Mouse (Mus musculus): ENCODE results near the gene Dffa. TPM values are rescaled to one million over a fixed set of nuclear protein-coding genes. Genes with fewer than 3 reads are reported as not detected.
"Not testable (repeated sequence)": the region's sequence is repeated elsewhere in the genome, so short reads cannot be mapped to it uniquely, and the experiment has no call there.

Dffa gene
- total RNA-seq, 2 experiments from 2014 or later: 33.5 to 38.7 TPM

DNA sequence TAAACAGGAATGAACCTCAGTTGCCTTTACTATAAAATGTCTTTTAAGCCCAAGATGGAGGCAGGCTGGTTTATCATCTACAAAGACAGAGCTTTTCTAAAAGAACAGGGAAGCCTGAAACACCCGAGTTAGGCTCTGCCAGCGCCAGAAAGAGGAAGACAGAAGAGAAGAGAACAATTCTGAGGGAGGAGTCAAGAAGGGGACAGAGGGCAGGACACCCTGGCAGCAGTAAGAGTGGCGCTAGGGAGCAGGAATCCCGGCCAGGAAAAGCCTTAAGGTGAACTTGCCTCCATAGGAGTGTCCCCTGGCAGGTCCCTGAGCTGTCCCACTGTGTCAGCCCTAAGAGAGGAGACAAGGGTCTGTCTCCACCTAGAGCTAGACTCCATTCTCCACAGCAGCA lies 39.6 kb downstream of the Dffa start:
- no peak for DNase-seq
- intact Hi-C loops (cut with DNase I): loop anchor here (5.0 to 10.0 kb wide), 3 partner anchors 164 to 471 kb away; partner anchors contain the start of genes Kif1b, Lzic and Nmnat1

DNA sequence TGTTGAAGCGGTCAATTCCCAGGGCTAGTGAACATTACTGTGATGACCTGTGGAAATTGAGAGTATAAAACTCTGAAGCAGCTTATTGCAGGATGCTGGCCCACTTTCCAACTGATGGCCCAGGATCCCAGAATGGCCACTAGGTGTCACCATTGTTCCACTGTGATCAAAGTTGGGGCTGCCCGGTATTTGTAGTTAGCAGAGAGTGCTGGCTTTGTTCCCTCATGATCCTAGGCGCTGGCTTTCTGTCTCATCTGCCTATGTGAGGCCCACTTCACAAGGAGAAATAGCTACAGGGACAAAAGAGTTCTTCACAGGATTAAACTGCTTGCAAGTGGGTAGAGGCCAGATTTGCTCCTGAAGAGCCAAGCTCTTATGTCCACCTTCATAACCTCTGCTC lies 40.5 kb downstream of the Dffa start:
- intact Hi-C loops (cut with DNase I): loop anchor here (2.0 to 10.0 kb wide), 5 partner anchors 40 to 470 kb away; partner anchors contain the start of genes Kif1b, Lzic and Nmnat1
- peak; percentile 88 to 92 for DNase-seq

DNA sequence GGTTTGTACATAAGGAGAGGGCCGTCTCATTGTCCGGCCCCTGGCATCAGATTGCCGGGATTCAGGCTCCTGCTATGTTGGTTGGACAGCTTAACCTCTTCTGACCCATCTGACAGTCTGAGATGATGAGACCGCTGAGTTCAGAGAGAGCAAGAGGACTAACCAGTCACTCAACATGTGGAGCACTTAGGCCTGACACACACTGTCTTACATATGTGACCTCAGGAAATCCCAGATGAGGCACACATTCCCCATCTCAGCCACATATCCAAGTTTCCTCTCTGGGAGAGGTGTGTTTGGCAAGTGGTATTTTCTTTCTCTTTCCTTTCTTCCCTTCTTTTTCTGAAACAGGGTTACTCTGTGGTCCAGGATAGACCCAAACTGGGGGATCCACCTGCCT lies 41.2 kb downstream of the Dffa start:
- DNase-seq: no peak
- intact Hi-C loops (cut with DNase I): loop anchor here (2.0 to 10.0 kb wide), 4 partner anchors 40 to 470 kb away; partner anchors contain the start of genes Lzic and Nmnat1

DNA sequence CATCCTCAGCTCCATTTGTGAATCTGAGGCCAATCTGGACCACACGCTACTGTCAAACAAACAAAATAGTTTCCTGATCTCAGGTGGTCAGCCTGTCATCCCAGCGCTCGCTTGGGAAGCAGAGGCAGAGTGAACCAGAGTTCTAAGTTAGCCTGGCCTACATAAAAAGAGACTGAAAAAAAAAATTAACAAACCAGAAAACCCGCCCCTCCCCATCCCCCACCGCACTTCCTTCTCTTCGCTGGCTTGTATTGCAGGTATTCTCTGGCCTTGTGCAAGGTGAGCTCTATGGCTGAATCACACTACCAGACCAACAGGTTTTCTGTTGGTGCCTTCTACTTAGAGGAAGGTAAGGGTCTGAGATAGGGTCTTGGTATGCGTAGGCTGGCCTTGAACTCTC lies 43.6 kb downstream of the Dffa start:
- DNase-seq: no peak
- intact Hi-C loops (cut with DNase I): loop anchor here (10.0 kb wide), 2 partner anchors 337 to 467 kb away; partner anchors contain the start of genes Lzic and Nmnat1

DNA sequence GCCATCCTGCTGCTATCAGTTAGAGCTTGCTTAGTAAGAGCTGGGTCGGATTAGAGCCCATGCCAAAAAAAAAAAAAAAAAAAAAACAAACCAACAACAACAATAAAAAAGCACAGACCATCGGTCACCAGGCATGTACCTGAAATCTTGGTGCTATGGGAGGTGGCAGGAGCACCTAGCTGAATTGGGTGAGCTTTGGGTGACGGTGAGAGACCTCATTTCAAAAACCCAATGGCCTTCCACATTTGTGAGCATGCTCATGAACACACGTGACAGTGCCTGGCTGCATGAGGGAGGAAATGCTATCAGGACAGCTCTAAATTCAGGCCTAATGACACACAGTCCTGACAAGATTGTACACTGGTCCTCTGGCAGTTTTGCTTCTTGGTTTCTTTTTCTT lies 44.1 kb downstream of the Dffa start:
- intact Hi-C loops (cut with DNase I): loop anchor here (10.0 kb wide), 2 partner anchors 337 to 467 kb away; partner anchors contain the start of genes Lzic and Nmnat1
- DNase-seq: no peak

DNA sequence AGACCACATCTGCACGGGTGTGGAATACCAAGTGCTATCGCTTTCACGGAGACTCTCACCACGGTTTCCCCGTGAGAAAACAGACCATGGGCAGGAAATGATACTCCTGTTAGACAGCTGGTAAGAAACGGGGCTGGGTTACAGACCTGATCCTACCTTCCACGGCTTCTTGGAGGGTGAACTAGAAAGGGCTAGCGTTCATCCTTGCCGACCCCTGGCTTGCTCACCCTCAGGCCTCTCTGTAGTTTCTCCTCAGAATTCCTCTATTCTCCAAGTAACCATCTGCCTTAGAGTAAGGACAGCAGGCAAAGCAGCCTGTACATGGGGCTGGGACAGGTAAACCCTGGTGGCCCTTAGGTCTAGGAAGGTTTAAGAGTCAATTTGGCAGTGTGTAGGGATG lies 45.2 kb downstream of the Dffa start:
- DNase-seq: no peak
- intact Hi-C loops (cut with DNase I): loop anchor here (10.0 kb wide), 2 partner anchors 336 to 466 kb away; partner anchors contain the start of genes Lzic and Nmnat1

DNA sequence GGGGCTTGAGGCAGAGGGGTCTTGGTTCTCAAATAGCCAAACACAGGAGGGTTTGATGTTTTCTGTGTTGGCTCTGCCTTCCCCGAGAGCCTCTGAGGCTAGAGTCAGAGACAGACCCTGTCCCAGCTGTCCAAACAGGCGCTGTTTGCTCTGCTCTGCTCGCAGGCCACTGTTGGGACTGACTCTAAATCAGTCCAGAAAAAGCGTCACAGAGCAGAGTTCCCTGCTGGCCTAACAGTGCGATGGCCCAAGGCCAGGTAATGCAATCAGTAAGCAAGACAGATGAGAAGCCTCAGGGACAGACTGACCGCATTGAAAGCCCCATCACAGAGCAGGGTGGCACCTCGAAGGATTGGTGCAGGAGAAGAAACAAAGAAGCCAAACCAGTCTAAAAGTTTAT lies 45.7 kb downstream of the Dffa start:
- DNase-seq: peak; percentile 49 to 62
- intact Hi-C loops (cut with DNase I): loop anchor here (10.0 kb wide), 2 partner anchors 335 to 465 kb away; partner anchors contain the start of genes Lzic and Nmnat1

DNA sequence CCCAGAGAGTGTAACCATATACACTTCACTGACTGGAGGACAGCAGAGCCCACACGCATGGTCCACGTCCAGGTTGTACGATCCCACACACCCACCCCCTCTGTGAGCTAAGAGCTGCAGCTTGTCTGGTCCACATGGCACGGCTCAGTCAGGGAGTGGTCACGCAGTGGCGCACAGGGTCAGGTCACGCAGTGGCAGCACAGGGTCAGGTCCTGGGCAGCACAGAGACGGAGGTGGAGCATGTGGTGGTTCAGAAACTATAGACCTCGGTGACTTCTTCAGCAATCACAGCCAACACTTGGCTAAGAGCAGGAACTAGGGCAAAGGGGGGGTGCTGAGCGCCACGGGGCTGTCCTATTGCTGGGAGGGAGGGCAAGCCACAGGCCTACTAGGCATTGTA lies 46.3 kb downstream of the Dffa start:
- intact Hi-C loops (cut with DNase I): no loop called here
- no peak for DNase-seq

DNA sequence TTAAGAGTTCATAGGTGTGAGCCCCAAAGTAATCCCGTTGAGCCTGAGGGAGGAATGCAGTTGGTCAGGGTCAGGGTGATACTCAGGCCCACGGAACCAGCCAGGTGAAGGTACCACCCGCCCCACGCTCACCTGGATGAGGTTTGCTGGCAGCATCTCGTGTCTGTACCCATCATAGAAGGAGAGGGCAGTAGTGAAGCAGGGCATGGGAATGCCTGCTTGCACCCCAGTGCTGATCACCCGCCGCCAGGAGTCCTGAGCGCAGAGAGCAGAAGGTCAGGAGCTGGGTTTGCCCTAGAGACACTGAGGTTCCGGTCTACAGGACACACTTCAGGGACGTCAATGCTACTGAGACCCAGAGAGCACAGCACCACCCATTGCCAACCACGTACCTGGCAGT lies 46.8 kb downstream of the Dffa start:
- intact Hi-C loops (cut with DNase I): no loop called here
- no peak for DNase-seq

DNA sequence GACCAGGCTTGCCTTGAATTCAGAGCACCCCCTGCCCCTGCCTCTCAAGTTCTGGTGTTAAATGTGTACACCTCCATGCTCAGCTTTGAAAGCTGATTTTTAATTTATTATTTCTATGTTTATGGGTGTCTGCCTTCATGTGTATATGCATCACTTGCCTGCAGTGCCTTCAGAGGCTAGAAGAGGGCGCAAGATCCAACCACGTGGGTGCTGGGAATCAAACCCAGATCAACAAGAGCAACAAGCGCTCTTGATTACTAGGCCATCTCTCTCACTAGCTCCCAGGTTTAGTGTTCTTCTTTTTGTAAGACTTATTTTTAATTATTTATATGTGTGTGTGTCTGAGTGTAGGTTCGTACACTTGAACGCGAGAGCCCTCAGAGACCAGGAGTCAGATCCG lies 50.9 kb downstream of the Dffa start:
- intact Hi-C loops (cut with DNase I): no loop called here
- DNase-seq: no peak

DNA sequence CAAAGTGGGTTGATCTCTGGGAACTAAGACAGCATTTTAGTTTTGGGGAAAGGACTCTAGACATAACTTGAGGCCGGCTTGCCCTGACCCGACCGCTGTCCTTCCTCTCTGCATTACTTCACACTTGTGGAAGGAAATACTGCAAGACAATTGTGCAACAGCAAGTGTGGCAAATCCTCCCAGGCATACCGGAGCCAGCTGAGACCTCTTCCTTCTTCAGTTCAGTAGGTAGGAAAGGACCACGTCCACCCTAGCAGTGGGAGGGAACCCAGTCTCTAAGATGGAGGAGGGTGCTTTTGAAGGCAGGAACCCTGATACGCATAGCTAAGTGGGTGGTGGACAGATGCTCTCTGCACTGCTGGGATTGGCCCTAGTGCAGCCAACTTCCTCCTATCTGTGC lies 51.8 kb downstream of the Dffa start:
- intact Hi-C loops (cut with DNase I): no loop called here
- no peak for DNase-seq

DNA sequence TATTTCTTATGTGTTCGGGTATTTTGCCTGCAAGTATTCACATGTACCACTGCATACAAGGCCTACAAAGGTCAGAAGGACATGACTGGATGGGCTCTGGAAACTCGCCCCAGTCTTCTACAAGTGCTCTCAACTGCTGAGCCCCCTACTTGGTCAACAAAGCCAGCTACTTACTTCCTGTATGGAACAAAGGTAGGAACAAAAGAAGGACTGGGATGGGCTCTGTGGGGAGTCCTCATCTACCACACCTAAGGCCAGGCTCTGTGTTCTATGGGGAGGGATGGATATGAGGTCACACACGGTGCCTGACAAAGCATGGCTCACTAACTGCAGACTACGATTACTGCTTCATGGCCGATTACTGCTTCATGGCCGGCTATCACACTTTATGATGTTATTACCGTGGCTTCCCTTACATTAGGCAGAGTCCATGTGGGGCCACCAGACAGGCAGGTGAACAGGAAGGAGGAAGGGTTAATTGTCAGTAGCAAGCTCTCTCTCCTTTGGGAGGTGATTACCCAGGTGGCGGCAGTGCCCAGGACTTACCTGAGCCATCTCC lies 53.5 kb downstream of the Dffa start:
- intact Hi-C loops (cut with DNase I): no loop called here
- no peak for DNase-seq

DNA sequence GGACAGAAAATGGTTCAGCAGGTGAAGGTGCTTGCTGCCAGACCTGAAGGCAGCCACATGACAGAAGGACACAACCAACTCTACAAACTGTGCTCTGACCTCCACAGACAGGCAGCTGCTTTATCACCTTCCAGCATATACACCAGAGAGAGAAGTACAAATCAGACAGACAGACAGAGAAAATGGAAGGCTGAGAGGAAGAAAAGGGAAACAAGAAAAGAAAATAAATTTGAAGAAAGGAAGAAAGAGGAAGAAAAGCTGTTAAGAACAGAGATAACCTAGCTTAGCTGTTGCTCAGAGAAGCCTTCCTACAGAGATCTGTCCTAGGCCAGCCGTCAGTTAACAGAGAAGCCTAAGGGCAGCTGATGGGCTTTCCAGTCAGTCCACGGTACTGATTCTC lies 55.3 kb downstream of the Dffa start:
- intact Hi-C loops (cut with DNase I): no loop called here
- DNase-seq: no peak

DNA sequence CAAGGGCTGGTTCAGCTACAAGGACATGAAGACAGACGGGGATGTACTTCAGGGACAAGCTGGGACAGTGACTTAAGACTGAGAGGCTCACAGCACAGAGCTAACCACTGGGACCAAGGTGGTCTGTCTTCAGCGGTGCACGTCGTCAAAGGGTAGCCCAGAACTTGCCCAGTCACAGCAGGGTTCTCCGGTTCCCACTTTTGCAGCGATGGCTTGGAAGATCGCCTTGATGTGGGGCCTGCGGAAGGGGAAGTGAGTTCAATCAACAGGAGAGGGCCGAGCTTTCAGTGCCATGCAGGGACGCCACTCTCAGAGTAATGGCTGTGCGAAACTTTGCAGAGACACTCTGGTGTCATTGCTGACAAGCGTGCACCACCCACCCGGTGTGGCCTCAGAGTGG lies 55.9 kb downstream of the Dffa start:
- intact Hi-C loops (cut with DNase I): no loop called here
- DNase-seq: no peak

DNA sequence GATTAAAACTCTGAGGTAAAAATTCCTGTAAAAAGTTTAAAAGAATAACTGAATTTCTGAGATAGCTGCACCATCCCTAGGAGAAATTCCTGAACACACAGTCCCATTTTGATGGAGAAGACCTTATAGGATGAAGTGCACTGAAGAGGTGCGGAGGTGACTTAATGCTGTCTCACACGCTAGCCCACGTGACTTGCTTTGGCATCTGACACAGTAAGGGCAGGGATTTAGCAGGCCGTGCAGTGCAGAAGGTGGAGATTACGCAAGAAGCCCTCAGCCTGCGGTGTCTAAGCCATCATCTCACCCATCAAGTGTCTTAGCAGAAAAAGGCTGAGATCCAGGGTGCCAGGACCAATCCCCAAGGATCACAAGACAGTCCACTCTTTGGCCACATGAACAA lies 57.2 kb downstream of the Dffa start:
- no peak for DNase-seq
- intact Hi-C loops (cut with DNase I): no loop called here

DNA sequence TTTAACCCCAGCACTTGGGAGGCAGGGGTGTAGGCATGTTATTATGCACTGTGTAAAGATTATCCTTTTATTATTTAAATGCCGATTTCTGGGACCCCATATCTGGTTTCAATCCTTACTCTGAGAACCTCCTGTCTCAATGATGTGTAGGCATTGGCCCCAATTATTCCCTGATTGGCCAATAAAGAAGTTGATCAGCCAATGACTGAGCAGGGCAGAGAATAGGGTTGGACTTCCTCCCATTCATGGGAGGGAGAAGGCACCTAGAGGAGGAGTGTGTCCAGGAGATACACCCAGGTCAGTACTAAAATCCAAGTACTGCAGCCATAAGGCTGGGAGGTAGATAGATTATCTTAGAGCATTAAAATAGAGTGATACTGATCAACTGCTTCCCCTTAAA lies 59.2 kb downstream of the Dffa start:
- no peak for DNase-seq
- intact Hi-C loops (cut with DNase I): no loop called here

DNA sequence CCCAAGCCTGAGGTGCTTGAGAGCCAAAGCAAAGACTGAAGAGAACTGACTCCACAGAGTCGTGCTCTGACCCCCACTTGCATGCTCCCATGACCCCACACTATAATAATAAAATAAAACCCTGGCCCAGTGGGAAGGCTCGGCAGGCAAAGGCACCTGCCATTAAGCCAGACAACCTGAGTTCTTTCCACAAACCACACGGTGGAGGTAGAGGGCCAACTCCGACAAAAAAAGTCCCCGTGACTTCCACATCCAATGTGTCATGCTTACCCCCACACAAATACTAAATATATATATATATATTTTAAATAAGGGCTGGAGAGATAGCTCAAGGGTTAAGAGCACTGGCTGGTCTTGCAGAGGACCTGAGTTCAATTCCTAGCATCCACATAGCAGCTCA lies 60.2 kb downstream of the Dffa start:
- intact Hi-C loops (cut with DNase I): no loop called here
- DNase-seq: no peak

DNA sequence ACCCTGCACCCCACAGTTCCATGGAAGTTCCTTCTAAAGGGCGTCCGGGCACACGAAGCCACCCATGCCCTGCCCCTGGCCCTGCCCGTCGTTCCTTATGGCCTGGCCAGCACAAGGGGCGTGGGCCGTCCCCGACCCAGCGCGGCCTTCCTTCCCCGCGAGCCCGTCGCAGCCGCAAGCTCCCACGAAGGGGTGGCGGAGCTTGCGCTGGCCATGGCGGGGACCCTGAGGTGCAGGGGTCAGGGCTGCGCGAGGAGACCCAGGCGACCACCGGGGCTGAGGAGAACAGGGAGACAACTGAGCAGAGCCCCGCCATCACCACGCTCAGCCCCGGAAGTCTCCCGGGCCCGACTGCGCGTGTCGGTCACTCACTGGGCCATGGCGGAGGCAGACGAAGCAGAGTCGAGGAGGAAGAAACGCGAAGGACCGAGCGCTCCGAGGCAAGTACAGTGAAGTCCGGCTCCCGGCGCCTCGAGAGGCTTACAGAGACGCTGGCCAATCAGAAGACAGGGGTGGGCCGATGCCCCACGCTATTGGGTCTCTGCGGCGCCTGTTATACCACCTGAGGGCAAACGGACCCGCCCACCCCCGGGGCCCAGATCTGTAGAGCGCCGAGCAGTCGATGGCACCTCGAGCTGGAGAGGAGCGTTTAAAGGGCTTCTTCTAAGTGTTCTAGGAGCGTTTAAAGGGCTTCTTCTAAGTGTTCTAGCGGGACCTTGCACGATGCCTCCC lies 62.4 kb downstream of the Dffa start, which contains the start of gene Pgd:
TSS of gene Pgd (minus strand) at position 557 of the 732 bp plus-strand sequence.
- peak; percentile 97 to 98 for DNase-seq
- intact Hi-C loops (cut with DNase I): no loop called here

DNA sequence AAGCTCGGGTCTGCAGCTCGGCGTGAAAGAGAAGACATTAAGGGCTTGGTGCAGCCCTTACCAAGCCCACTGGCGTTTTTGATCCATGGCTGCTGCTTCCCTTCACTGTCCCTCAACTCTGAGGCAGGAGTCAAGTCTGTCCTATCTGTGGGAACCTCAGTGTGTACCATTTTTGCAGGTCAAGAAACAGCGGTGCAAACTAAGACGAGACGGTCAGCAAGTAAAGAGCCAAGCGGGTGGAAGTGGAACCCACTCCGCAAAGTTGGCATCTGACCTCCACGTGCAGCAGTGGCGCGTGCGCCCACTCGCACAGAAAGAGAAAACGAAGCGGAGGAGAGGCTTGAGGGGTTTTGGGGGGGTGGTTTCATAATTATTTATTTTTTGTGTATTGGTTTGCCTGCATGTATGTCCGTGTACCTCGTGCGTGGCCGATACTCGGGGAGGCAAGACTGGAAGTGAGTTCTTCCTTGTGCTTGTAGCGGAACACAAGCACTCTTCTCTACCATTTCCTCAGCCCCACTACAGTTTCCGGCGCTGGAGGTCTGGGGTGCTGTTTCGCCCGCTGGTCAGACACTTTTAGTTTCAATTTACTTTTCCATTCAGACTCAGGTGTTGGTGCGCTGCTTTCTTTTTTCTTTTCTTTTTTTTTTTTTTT lies 63.1 kb downstream of the Dffa start:
- no peak for DNase-seq
- intact Hi-C loops (cut with DNase I): no loop called here

DNA sequence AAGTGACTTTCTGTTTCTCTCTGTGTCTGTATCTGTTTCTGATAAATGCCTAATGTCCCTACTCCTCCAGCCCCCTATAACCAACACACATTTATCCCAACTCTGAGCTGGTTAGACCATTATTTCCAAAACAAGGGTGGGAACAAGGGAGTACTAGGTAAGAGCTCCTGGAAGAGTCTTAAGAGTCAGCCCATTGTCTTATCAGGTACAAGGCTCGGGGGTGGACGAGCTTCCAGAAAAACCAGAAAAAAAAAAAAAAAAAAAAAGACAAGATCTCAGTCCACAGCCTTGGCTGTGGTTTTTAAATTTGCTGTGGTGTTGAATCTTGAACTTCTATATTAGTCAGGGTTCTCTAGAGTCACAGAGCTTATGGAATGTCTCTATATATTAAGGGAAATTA lies 64.1 kb downstream of the Dffa start:
- intact Hi-C loops (cut with DNase I): no loop called here
- DNase-seq: no peak

DNA sequence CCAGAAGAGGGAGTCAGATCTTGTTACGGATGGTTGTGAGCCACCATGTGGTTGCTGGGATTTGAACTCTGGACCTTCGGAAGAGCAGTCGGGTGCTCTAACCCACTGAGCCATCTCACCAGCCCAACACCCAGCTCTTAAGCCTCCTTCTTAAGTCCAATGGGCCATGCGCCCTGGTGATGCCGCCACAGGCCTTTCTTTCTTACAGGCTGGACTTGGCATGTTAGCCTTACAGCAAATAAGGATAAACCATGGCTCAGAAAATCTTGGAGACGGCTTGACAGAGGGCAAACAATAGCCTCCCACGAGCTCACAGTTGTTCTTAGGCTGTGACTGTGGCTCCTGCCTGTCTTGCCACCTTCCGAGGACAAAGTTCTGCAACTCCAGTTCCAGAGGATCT lies 66.0 kb downstream of the Dffa start:
- DNase-seq; intact Hi-C loops (cut with DNase I): not testable (repeated sequence)

Data from heart, postnatal 10 days (tissue).